Mouse (Mus musculus) layer of hippocampus, postnatal 36 days (tissue): ENCODE results near the gene Slc22a26. TPM values are rescaled to one million over a fixed set of nuclear protein-coding genes. Genes with fewer than 3 reads are reported as not detected.
"Not testable (repeated sequence)": the region's sequence is repeated elsewhere in the genome, so short reads cannot be mapped to it uniquely, and the experiment has no call there.

ENCODE experiments used
- DNase-seq, 2 experiments: peaks; one replicate each; pipeline ENCODE4 v3.0.0; 2022
- total RNA-seq, 2 experiments: library from RNA; stranded (reverse); gene quantifications; 2 replicates each; pipeline ENCODE4 v1.2.3; 2021

Gene Slc22a26
- total RNA-seq = not detected

DNA sequence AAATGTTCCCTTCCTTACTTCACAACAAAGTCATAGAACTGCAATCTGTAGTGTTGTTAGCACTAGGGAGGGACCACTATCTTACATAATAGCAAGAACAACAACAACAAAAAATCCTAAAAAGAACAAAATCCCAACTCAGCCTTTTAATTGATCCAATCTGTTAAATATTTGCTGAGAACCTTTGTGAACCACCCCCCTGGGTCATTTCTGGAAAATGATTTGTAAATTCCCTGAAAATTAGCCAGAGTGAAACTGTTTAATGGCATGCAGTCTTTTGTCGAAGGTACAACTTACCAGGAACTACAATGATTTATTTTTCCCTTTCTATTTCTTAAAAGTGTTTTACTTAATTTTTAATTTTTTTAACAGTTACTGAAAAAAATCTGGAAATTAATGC is at the start of gene Slc22a26:
Slc22a26 (minus strand) TSS at position 97 of the 400 bp plus-strand sequence.
- no peak for DNase-seq

- DNase-seq = no peak
These were observed 27.4 kb upstream of the Slc22a26 start for GRCm38 (mm10) chr19:7829851-7830250.

DNA sequence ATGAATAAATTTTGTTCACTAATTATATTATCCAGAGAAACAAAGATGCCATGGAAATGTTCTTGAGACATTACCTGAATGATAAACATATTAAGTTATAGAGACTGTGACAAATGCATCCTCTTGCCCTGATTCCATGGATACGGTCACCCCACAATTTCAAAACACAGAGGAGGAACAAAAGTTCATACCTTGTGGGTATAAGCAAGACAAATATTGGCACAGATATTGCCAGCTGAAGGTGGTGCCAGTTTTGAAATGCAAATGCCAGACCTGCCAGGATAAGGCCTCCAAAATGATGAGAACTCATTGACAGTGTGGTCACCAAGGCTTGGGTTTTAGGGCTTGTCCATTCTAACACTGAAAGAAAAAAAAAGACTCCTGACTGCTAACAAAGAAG is 11.9 kb downstream of the Slc22a26 start:
- no peak for DNase-seq

DNA sequence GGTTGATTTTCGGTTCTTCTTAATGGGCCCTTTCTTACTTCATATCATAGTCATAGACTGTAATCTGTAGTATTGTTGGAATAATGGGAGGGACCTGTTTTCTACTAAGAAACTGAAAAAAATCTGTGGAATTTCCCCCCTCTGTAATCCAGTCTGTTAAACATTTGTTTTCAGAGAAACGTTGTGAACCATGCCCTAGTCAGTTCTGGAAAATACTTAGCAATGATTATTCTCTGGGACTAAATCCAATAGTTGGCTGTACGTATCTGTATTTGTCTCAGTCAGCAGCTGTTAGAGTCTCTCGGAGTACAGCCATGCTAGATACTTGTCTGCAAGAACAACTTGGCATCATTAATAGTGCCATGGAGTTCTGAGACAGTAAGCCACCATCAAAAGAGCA is 27.2 kb downstream of the Slc22a26 start:
- peak in 1 of 2 experiments; percentile 1 for DNase-seq

DNA sequence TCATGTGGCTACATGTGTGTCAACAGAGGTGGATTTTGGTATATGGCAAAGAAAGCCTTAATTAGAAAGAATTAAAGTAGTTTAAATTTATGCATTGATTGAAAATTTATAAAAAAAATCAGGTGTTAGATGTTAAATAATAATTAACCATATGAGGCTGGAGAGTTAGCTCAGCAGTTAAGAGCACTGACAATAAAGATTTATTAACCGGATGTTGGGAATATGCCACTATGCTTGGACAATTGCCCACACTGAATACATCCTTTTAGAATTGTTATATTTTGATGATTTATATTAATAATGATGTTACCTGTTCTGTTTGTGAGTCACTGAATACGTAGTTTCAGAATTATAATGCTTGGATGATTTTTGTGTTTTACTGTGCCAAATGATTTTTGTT is 36.3 kb downstream of the Slc22a26 start:
- no peak for DNase-seq

GRCm38 (mm10) chr19:7765599-7765998 is 36.9 kb downstream of the Slc22a26 start:
- no peak for DNase-seq

DNA sequence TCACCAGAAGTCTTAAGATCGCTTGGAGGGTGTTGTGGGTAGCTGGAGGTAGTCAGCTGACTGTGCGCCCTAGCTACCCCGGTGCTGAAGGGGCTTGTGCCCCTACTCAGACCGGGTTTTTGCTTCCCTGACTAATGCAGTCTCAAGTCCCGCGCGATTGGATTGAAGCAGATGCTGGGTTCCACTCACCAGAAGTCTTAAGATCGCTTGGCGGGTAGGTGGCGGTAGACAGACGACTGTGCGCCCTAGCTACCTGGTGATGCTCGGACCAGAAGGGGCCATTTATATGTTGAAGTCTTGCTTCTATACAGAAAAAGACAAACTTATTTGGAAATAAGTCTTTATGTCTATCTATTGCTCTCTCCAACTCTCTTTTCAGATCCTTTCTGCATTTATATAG is 49.1 kb downstream of the Slc22a26 start:
- not testable (repeated sequence) for DNase-seq

Other genes starting within 250 kb of the Slc22a26 start
- 10 to 100 TPM; 28.3 to 28.8 TPM for gene Pla2g16, start 245.2 kb downstream of the Slc22a26 start, total RNA-seq
- under 1 TPM; 0.22 to 0.28 TPM for gene Lgals12, start 195.5 kb downstream of the Slc22a26 start, total RNA-seq
- not detected for gene Hrasls5, start 190.1 kb downstream of the Slc22a26 start, total RNA-seq
- gene Slc22a19, start 91.4 kb downstream of the Slc22a26 start, total RNA-seq = not detected
- gene Slc22a27, start 163.4 kb upstream of the Slc22a26 start, total RNA-seq = not detected